8 mouse cellular contexts compared by ENCODE assay signal in the genomic region with DNA sequence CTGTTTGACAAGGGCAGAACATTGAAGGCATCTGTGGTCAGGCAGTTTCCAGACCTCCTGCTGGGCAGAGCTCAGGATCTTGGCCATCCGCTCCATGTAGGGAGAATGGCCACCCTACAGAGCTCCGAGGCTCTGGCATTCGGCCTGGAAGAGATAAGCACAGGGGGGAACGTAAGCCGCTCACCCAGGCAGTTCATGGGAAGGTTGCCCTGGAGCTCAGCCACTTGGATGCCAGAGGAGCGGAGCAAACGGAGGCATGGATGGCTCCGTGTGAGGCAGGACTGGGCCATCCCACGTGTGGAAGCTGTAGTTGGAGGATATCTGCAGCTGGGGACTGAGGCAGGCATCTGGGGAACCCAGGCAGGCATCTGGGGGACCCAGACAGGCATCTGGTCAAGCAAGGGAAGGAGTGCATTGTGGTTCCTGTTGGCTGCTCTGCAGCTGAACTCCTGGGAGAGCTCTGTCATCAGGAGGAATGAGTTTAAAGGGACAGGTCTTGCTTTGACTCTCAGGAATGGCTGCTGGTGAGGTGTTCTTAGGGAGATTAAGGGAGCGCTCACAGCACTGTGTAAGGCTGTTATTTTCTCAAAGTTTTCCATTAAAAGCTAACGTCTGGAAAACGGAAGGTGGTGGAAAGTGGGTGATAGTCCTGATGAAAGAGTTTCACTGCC.
A peak's percentile ranks its signal among the peaks of the same experiment; 100 is the strongest.
DNase-seq lines count a peak whose midpoint lies in the region; ATAC-seq lines count a peak whose summit lies in the region.
"Had no signal": no experiment of that assay in that cellular context is flagged by ENCODE, and none has a peak within 500 bp of the region (broad histone marks: within the 10 kb centered on the region; RNA-seq: fewer than 3 reads in every experiment).

No protein-coding gene starts in this region.

- peaks cover 53% of the 10 kb centered on the region for H3K4me1 ChIP-seq in hindbrain, embryonic 12.5 days

- no peaks in the 10 kb centered on the region for H3K9me3 ChIP-seq in hindbrain, embryonic 12.5 days (replicated peaks)
- H3K9me3 ChIP-seq: liver, embryonic 13.5 days had no signal

- peak; percentile 85 for DNase-seq in MN1 (ENCODE audit: low spot score)
- peak; percentile 70 for DNase-seq in adrenal gland, adult 2 months
- DNase-seq in forelimb bud, embryonic 11.5 days (ENCODE audit: low read depth, low spot score) = peak; percentile 5
- DNase-seq in lung, postnatal 10 days = peak; percentile 61
- peak; percentile 34 for DNase-seq in urinary bladder, postnatal 25 days (ENCODE audit: low spot score)
- DNase-seq in frontal cortex, postnatal 25 days (ENCODE audit: low spot score in 2 of 2) = no peak
- DNase-seq: liver, embryonic 13.5 days had no signal

- ATAC-seq in hindbrain, embryonic 12.5 days (ENCODE audit: low FRiP score) = no peak

- peak overlapping the region; percentile 41 for H3K27ac ChIP-seq in hindbrain, embryonic 12.5 days
- H3K27ac ChIP-seq: liver, embryonic 13.5 days had no signal

- no peak overlapping the region for H3K4me2 ChIP-seq in hindbrain, embryonic 12.5 days (replicated peaks)
- H3K4me2 ChIP-seq: liver, embryonic 13.5 days had no signal

- H3K9ac ChIP-seq in hindbrain, embryonic 12.5 days = peak overlapping the region; percentile 8; the same call in 1 of the 2 replicates
- H3K9ac ChIP-seq: liver, embryonic 13.5 days had no signal

- no peaks in the 10 kb centered on the region for H3K36me3 ChIP-seq in hindbrain, embryonic 12.5 days
- H3K36me3 ChIP-seq: liver, embryonic 13.5 days had no signal

- H3K4me3 ChIP-seq in hindbrain, embryonic 12.5 days = no peak overlapping the region
- H3K4me3 ChIP-seq: liver, embryonic 13.5 days had no signal

- WGBS in hindbrain, embryonic 12.5 days = 58% methylated on average over 12 of the region's 12 CpGs

- no peaks in the 10 kb centered on the region for H3K27me3 ChIP-seq in hindbrain, embryonic 12.5 days
- H3K27me3 ChIP-seq: liver, embryonic 13.5 days had no signal

Comparison
In these comparisons a context has a peak if more than half of its experiments do, and no peak if none do; other contexts are left out.
1. DNase-seq: peak in MN1 (single experiment), adrenal gland, adult 2 months (single experiment), forelimb bud, embryonic 11.5 days (single experiment), lung, postnatal 10 days (single experiment) and urinary bladder, postnatal 25 days (single experiment); none in frontal cortex, postnatal 25 days (0 of 2).